Mouse (Mus musculus) midbrain, embryonic 15.5 days (tissue): ENCODE data around the gene Catip. TPM values are rescaled to one million over a fixed set of nuclear protein-coding genes. Genes with fewer than 3 reads are reported as not detected.

ENCODE experiments used
- ATAC-seq: fragments of 200-750 bp; cut with Nextera tagmentation; replicated peaks from 2 replicates; pipeline ENCODE4 v1.8.0; 2017; ENCODE audit warnings: moderate TSS enrichment
- H3K27ac ChIP-seq: fragments of 300-500 bp; sonication (generic); 2 replicates; pipeline ENCODE4 v1.5.1; 2015; ENCODE audit warnings: mild to moderate bottlenecking, inconsistent platforms
- H3K27me3 ChIP-seq: fragments of 300-500 bp; sonication (generic); replicated peaks from 2 replicates; pipeline ENCODE4 v1.6.1; 2015; ENCODE audit warnings: inconsistent platforms
- H3K36me3 ChIP-seq: fragments of 300-500 bp; sonication (generic); replicated peaks from 2 replicates; pipeline ENCODE4 v1.6.1; 2015; ENCODE audit warnings: inconsistent platforms
- H3K4me1 ChIP-seq: fragments of 300-500 bp; sonication (generic); 2 replicates; pipeline ENCODE4 v1.6.1; 2015; ENCODE audit warnings: inconsistent platforms
- H3K4me2 ChIP-seq: fragments of 300-500 bp; sonication (generic); 2 replicates; pipeline ENCODE4 v1.6.1; 2015; ENCODE audit warnings: inconsistent platforms, mild to moderate bottlenecking, moderate library complexity
- H3K4me3 ChIP-seq: fragments of 300-500 bp; sonication (generic); 2 replicates; pipeline ENCODE4 v1.5.1; 2015; ENCODE audit warnings: mild to moderate bottlenecking, inconsistent platforms
- H3K9ac ChIP-seq: fragments of 300-500 bp; sonication (generic); 2 replicates; pipeline ENCODE4 v1.6.1; 2015; ENCODE audit warnings: mild to moderate bottlenecking, inconsistent platforms
- H3K9me3 ChIP-seq: fragments of 300-500 bp; sonication (generic); 2 replicates; pipeline ENCODE4 v1.6.1; 2016; ENCODE audit warnings: inconsistent platforms
- WGBS: fragments of 180-500 bp; shearing (Covaris S2); methylation state at CpG from one replicate; pipeline ENCODE4 v1.1.7; 2015; ENCODE audit warnings: mixed read lengths; 5-methylcytosine and 5-hydroxymethylcytosine counted together
- polyA plus RNA-seq: library from polyadenylated mRNA; unstranded; fragments of >200 nt; fragmentation: Nextera tagmentation; extraction: Ambion mirVana; gene quantifications from 2 replicates; pipeline ENCODE4 v1.2.1, GENCODE M21; 2015

Catip gene
- polyA plus RNA-seq, 1 experiment from 2014 or later = 1.9 TPM

GRCm38 (mm10) chr1:74388398-74388920 lies 26.6 kb downstream of the Catip start:
- Histone ChIP-seq H3K27ac (no peak overlapping the region), H3K9me3 (no peaks in the 10 kb centered on the region), H3K4me3 (no peak overlapping the region), H3K4me2 (no peak overlapping the region), H3K4me1 (peaks cover 31% of the 10 kb centered on the region), H3K9ac (no peak overlapping the region), H3K36me3 (no peaks in the 10 kb centered on the region), H3K27me3 (peaks cover 14% of the 10 kb centered on the region)
- ATAC-seq = no peak
- 77% methylated on average over 7 of the region's 7 CpGs for WGBS

- Histone ChIP-seq H3K9me3 (no peaks in the 10 kb centered on the region), H3K27me3 (peaks cover 14% of the 10 kb centered on the region), H3K9ac (no peak overlapping the region), H3K27ac (no peak overlapping the region), H3K4me1 (peaks cover 31% of the 10 kb centered on the region), H3K4me2 (peak overlapping the region; percentile 28), H3K4me3 (0 out of 2 replicates have a peak overlapping the region, but pooled peaks have one; percentile 7), H3K36me3 (0 out of 2 replicates have a peak, but pooled peaks cover 3% of the 10 kb centered on the region)
- 5% methylated on average over 29 of the region's 29 CpGs for WGBS
- ATAC-seq = no peak
Measured at GRCm38 (mm10) chr1:74389831-74390286, 28.0 kb downstream of the Catip start.

GRCm38 (mm10) chr1:74390287-74390906 lies 28.5 kb downstream of the Catip start:
- H3K27me3 ChIP-seq = peaks cover 14% of the 10 kb centered on the region
- ATAC-seq = no peak
- peak overlapping the region; percentile 28 for H3K4me2 ChIP-seq
- no peaks in the 10 kb centered on the region for H3K9me3 ChIP-seq
- no peak overlapping the region for H3K27ac ChIP-seq
- H3K36me3 ChIP-seq = 0 out of 2 replicates have a peak, but pooled peaks cover 4% of the 10 kb centered on the region
- 0 out of 2 replicates have a peak overlapping the region, but pooled peaks have one; percentile 7 for H3K4me3 ChIP-seq
- peaks cover 31% of the 10 kb centered on the region for H3K4me1 ChIP-seq
- WGBS = 8% methylated on average over 21 of the region's 21 CpGs
- H3K9ac ChIP-seq = no peak overlapping the region

- peak; percentile 75 for ATAC-seq
- Histone ChIP-seq H3K9ac (peak within 1 kb of the TSS; percentile 74), H3K4me1 (peaks cover 31% of the 10 kb centered on the region), H3K27ac (peak within 1 kb of the TSS; percentile 80), H3K4me3 (peak within 1 kb of the TSS; percentile 95), H3K27me3 (peaks cover 14% of the 10 kb centered on the region), H3K36me3 (0 out of 2 replicates have a peak, but pooled peaks cover 4% of the 10 kb centered on the region), H3K4me2 (peak within 1 kb of the TSS; percentile 96), H3K9me3 (no peaks in the 10 kb centered on the region)
- WGBS = 3% methylated on average over 51 of the region's 51 CpGs
Measured at GRCm38 (mm10) chr1:74390924-74391748, 29.2 kb downstream of the Catip start, which contains the start of gene Ctdsp1. Gene Ctdsp1 (plus strand): TSS chr1:74391509.

- Histone ChIP-seq H3K27ac (peak overlapping the region; percentile 80), H3K36me3 (0 out of 2 replicates have a peak, but pooled peaks cover 4% of the 10 kb centered on the region), H3K27me3 (peaks cover 14% of the 10 kb centered on the region), H3K4me1 (peaks cover 28% of the 10 kb centered on the region), H3K9ac (peak overlapping the region; percentile 74), H3K4me2 (peak overlapping the region; percentile 96), H3K4me3 (peak overlapping the region; percentile 95), H3K9me3 (no peaks in the 10 kb centered on the region)
- WGBS = under 1% methylated on average over 53 of the region's 63 CpGs
- ATAC-seq = peak; percentile 43
Measured at GRCm38 (mm10) chr1:74391844-74392441, 30.0 kb downstream of the Catip start.

- H3K27ac ChIP-seq = peak overlapping the region; percentile 80; the same call in 1 of the 2 replicates
- peak; percentile 38 for ATAC-seq
- peaks cover 28% of the 10 kb centered on the region for H3K4me1 ChIP-seq
- H3K9me3 ChIP-seq = no peaks in the 10 kb centered on the region
- H3K4me3 ChIP-seq = peak overlapping the region; percentile 95
- 0 out of 2 replicates have a peak, but pooled peaks cover 4% of the 10 kb centered on the region for H3K36me3 ChIP-seq
- WGBS = 3% methylated on average over 16 of the region's 16 CpGs
- H3K9ac ChIP-seq = peak overlapping the region; percentile 74
- peaks cover 14% of the 10 kb centered on the region for H3K27me3 ChIP-seq
- H3K4me2 ChIP-seq = peak overlapping the region; percentile 96
Measured at GRCm38 (mm10) chr1:74392446-74392994, 30.6 kb downstream of the Catip start.

- no peak overlapping the region; the same call in 1 of the 2 replicates for H3K9ac ChIP-seq
- peaks cover 31% of the 10 kb centered on the region for H3K4me1 ChIP-seq
- 0 out of 2 replicates have a peak, but pooled peaks cover 4% of the 10 kb centered on the region for H3K36me3 ChIP-seq
- peak overlapping the region; percentile 95 for H3K4me3 ChIP-seq
- H3K4me2 ChIP-seq = peak overlapping the region; percentile 96
- WGBS = 39% methylated on average over 7 of the region's 7 CpGs
- ATAC-seq = no peak
- H3K27ac ChIP-seq = no peak overlapping the region
- peaks cover 14% of the 10 kb centered on the region for H3K27me3 ChIP-seq
- no peaks in the 10 kb centered on the region for H3K9me3 ChIP-seq
Measured at GRCm38 (mm10) chr1:74393010-74393409, 31.1 kb downstream of the Catip start.

- H3K36me3 ChIP-seq = 0 out of 2 replicates have a peak, but pooled peaks cover 4% of the 10 kb centered on the region
- WGBS = 92% methylated on average over 9 of the region's 9 CpGs
- H3K9me3 ChIP-seq = no peaks in the 10 kb centered on the region
- H3K4me1 ChIP-seq = peaks cover 31% of the 10 kb centered on the region
- no peak overlapping the region for H3K4me2 ChIP-seq
- H3K9ac ChIP-seq = no peak overlapping the region
- H3K27ac ChIP-seq = no peak overlapping the region
- no peak for ATAC-seq
- peaks cover 10% of the 10 kb centered on the region for H3K27me3 ChIP-seq
- no peak overlapping the region for H3K4me3 ChIP-seq
Measured at GRCm38 (mm10) chr1:74393697-74394096, 31.8 kb downstream of the Catip start.

- Histone ChIP-seq H3K4me3 (no peak overlapping the region), H3K36me3 (0 out of 2 replicates have a peak, but pooled peaks cover 4% of the 10 kb centered on the region), H3K9me3 (no peaks in the 10 kb centered on the region), H3K9ac (no peak overlapping the region), H3K4me1 (peaks cover 31% of the 10 kb centered on the region), H3K27me3 (peaks cover 8% of the 10 kb centered on the region), H3K4me2 (no peak overlapping the region), H3K27ac (no peak overlapping the region)
- 95% methylated on average over 9 of the region's 9 CpGs for WGBS
- no peak for ATAC-seq
Measured at GRCm38 (mm10) chr1:74394311-74394710, 32.4 kb downstream of the Catip start.

GRCm38 (mm10) chr1:74394858-74395257 lies 33.0 kb downstream of the Catip start:
- H3K9ac ChIP-seq = no peak overlapping the region
- H3K9me3 ChIP-seq = no peaks in the 10 kb centered on the region
- peaks cover 31% of the 10 kb centered on the region for H3K4me1 ChIP-seq
- H3K27me3 ChIP-seq = peaks cover 3% of the 10 kb centered on the region
- no peak overlapping the region for H3K4me2 ChIP-seq
- 91% methylated on average over 15 of the region's 15 CpGs for WGBS
- ATAC-seq = no peak
- no peak overlapping the region for H3K27ac ChIP-seq
- no peak overlapping the region for H3K4me3 ChIP-seq
- H3K36me3 ChIP-seq = 0 out of 2 replicates have a peak, but pooled peaks cover 4% of the 10 kb centered on the region

GRCm38 (mm10) chr1:74395290-74395689 lies 33.4 kb downstream of the Catip start:
- H3K27ac ChIP-seq = no peak overlapping the region
- H3K27me3 ChIP-seq = peaks cover 3% of the 10 kb centered on the region; the same call in 1 of the 2 replicates
- no peak overlapping the region for H3K4me2 ChIP-seq
- WGBS = 87% methylated on average over 13 of the region's 13 CpGs
- no peak overlapping the region for H3K9ac ChIP-seq
- H3K4me1 ChIP-seq = peaks cover 27% of the 10 kb centered on the region
- H3K9me3 ChIP-seq = no peaks in the 10 kb centered on the region
- no peak overlapping the region for H3K4me3 ChIP-seq
- ATAC-seq = no peak
- 0 out of 2 replicates have a peak, but pooled peaks cover 4% of the 10 kb centered on the region for H3K36me3 ChIP-seq
